Mouse (Mus musculus): ENCODE results near the gene Pithd1.

- TF ChIP-seq POLR2A (IDR thresholded peaks at IDR 0.05; ENCODE audit: low read depth, low read length) (no peak), CTCF (conservative IDR thresholded peaks at IDR 0.05; ENCODE audit: insufficient read depth, insufficient read length, low read depth, low read length) (no peak)
Measured at GRCm38 (mm10) chr4:135985193-135985592, 1.9 kb downstream of the Pithd1 start.
